Mouse (Mus musculus): ENCODE measurements around the gene Gm10715.
A peak's percentile ranks its signal among the peaks of the same experiment; 100 is the strongest.
"Not testable (repeated sequence)": the region's sequence is repeated elsewhere in the genome, so short reads cannot be mapped to it uniquely, and the experiment has no call there.

Gm10715 gene

GRCm38 (mm10) chr9:3024912-3025467 lies 11.7 kb upstream of the Gm10715 start, which contains the start of gene Gm10717:
Gene Gm10717 (plus strand): TSS chr9:3025417.
- peak; percentile 7 to 74 for DNase-seq (ENCODE audit: low spot score in 2 of 2)

GRCm38 (mm10) chr9:3025653-3026052 lies 11.0 kb upstream of the Gm10715 start:
- peak; percentile 27 to 91 for DNase-seq (ENCODE audit: low spot score in 2 of 2)

GRCm38 (mm10) chr9:3026136-3026535 lies 10.5 kb upstream of the Gm10715 start:
- not testable (repeated sequence) for DNase-seq (ENCODE audit: low spot score in 2 of 2)

- not testable (repeated sequence) for DNase-seq (ENCODE audit: low spot score in 2 of 2)
These were observed 9.9 kb upstream of the Gm10715 start for GRCm38 (mm10) chr9:3026741-3027140.

- not testable (repeated sequence) for DNase-seq (ENCODE audit: low spot score in 2 of 2)
These were observed 9.5 kb upstream of the Gm10715 start for GRCm38 (mm10) chr9:3027200-3027599.

- DNase-seq (ENCODE audit: low spot score in 2 of 2), result peak; percentile 8 to 69
These were observed 7.2 kb upstream of the Gm10715 start for GRCm38 (mm10) chr9:3029276-3030000.

GRCm38 (mm10) chr9:3030677-3031318 lies 5.9 kb upstream of the Gm10715 start:
- not testable (repeated sequence) for DNase-seq (ENCODE audit: low spot score in 2 of 2)

- not testable (repeated sequence) for DNase-seq (ENCODE audit: low spot score in 2 of 2)
These were observed 2.4 kb upstream of the Gm10715 start, which contains the start of gene Gm17535 for GRCm38 (mm10) chr9:3034299-3034698. Gene Gm17535 (plus strand): TSS chr9:3034599.

- DNase-seq (ENCODE audit: low spot score in 2 of 2), result not testable (repeated sequence)
These were observed 1.5 kb downstream of the Gm10715 start for GRCm38 (mm10) chr9:3038161-3038560.
